Mouse (Mus musculus): Measurements from ENCODE around the gene Nkx2-4. TPM values are rescaled to one million over a fixed set of nuclear protein-coding genes. Genes with fewer than 3 reads are reported as not detected.

The Nkx2-4 gene
- not detected in 2 replicates for polyA plus RNA-seq (2012; rRNA removed)

DNA sequence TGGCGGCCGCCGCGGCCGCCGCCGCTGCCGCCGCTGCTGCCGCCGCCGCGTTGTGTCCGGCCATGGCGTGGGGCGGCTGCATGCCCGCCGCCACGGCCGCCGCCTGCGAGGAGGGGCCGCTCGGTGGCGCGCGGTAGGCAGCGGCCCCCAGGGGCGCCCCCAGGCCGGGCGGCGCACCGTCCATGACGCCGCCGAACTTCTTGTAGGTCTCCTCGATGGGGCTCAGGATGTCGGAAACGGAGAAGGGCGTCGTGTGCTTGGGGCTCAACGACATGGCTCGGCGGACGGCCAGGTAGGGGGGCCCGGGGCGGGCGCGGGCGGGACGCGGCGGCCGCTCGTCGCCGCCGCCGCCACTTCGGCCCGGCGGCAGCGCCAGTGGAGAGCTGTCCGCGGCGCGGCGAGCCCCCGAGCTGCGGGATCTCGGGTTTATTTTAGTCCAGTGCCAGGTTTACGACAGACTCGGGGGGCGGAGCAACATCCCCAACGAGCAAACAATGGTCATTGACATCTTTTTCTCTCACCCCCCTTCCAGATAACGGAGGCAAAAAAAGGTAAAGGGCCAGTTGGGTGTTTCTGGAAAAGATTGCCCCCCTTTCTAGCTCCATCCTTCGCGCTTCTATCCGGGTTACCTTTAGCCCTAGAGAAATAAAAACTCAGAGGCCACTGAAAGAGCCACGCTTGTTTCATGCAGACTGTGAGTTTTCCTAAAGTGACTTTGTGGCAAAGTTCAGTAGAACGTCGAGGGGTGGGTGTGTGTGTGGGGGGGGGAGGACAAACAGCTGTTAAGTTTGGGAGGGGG lies at the start of gene Nkx2-4:
Gene Nkx2-4 (minus strand): TSS at position 374 of the 799 bp plus-strand sequence.
- DNase-seq (ENCODE audit: extremely low spot score in 1 of 2, low spot score in 1 of 2): no peak

DNA sequence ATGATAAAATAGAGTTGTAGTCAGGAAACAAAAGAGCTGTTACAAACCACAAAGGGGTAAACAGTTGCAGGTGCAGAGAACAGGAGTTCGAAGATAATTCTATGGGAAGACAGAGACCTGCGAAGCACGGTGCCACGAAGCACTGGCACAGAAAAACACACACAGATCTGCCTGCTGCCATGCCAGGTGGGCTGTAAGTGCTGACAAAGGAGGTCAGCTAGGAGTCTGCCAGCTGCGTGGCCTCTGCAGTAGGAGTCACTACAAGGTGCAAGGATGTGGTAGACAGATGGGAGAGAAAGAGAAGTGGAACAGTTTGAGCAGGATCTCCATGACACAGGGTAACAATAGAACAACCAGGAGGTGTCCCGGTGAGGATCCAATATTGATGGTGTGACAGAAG lies 42.1 kb upstream of the Nkx2-4 start:
- no peak for DNase-seq (ENCODE audit: extremely low spot score in 1 of 2, low spot score in 1 of 2)

DNA sequence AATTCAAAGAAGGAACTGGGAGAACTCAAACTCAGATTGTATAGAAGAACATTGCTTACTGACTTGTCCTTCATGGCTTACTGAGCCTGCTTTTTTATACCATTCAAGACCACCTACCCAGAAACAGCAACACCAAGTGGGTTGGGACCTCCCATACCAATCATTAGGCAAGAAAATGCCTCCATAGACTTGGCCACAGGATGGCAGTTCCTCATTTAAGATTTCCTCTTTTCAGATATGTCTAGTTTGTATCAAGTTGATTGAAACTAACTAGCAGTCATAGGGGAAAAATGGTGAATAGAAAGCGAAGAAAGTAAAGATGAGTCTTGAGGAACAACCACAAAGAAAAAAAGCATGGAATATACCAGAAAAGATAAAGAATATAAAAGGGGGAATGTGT lies 34.5 kb upstream of the Nkx2-4 start:
- DNase-seq (ENCODE audit: extremely low spot score in 1 of 2, low spot score in 1 of 2): no peak

DNA sequence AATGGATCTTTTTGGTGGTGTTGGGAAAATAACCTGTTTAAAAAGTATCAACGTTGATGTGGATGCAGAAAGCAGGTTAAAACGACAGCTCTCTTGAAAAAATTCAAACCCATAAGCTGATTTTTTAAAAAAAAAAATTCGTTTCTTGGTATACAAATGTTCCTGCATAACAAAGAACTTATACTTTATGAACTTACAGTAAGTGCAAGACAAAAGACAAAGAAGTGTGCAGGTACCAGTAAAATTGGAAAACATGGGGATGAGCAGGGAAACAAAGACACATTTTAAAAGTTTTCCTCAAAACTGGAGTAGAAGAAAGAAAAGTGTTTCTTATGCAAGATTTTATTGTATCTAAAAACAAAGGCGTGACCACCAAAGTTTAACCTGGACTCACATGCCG lies 1.2 kb upstream of the Nkx2-4 start:
- no peak for DNase-seq (ENCODE audit: extremely low spot score in 1 of 2, low spot score in 1 of 2)

DNA sequence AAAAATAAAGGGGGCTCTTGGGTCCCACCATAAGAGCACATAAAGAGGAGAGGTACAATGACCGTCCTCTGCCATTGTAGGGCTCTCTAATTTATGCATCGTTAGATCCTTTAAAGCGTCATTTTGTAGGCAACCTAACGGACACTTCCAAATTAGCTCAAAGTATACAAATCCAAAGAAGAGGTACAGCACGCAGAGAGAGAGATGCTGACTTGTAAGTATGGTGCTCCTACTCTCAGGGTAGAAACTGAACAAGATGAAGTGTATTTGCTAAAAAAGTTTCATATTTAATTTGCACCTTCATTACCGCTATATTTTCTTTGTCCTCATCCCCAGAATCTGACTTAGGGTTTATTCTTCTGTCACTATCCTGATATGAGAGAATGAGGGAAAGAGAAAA lies 692 bp upstream of the Nkx2-4 start:
- DNase-seq (ENCODE audit: extremely low spot score in 1 of 2, low spot score in 1 of 2): no peak

DNA sequence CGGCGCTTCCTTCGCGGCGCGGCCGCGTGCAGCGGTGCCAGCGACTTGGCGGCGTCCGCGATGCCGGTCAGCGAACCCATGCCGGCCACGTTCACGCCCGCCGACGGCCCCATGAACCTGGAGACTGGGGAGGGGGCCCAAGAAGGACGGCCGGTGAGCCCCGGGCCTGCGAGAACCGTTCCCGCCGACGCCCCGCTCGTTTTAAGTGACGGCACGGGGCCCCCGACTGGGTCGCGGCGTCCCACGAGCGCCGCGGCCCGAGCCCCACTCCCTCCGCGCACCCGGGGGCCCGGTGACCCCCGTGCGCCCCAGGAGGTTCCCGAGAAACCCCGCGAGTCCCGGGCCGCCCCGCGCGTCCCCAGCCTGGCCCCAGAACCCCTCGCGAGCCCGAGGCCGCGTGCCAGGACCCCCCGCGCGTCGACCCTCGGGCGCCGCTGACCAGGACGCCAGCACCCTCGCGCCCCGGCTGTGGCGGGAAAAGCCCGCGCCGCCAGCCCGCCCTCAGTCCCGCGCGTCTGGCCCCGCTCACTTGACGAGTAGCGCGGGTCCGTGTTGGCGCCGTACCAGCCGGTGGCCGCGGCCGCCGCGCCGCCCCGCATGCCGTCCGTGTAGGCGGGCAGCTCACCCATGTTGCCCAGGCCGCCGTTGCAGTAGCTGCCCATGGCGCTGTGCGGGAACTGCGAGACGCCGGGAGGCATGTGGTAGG lies 726 bp downstream of the Nkx2-4 start:
- no peak for DNase-seq (ENCODE audit: extremely low spot score in 1 of 2, low spot score in 1 of 2)

DNA sequence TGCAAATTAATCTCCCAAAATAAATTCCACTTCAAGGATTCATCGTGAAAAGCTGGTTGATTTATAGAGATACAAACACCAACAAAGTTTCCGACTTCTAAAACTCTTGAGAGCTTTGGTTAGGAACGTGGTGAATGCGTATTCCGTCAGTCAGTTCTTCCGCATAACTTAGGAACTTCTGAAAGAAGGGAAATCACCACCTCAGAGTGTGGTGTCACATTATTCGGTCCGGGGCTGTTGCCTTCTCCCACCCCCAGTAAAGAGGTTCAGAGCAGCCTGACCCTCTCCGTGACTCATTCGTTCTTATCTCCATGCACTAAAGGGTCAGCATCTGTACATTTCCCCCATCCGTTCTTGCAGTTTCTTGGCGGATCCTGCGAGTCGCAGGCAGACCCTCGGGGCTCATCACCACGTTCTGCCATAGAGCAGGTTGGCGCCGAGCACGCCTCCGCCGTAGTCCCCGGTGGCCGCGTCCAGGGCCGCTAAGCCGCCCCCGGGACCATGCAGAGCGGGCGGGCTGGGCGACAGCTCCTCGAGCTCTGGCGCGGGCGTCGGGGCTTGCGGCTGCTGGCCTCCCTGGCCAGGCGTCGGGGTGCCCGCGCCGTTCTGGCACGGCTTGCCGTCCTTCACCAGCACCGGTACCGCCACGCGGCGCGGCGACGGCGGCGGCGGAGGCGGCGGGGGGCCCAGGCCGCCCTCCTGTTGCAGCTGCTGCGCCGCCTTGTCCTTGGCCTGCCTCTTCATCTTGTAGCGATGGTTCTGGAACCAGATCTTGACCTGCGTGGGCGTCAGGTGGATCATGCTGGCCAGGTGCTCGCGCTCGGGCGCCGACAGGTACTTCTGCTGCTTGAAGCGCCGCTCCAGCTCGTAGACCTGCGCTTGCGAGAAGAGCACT lies 1.5 kb downstream of the Nkx2-4 start:
- no peak for DNase-seq (ENCODE audit: extremely low spot score in 1 of 2, low spot score in 1 of 2)

DNA sequence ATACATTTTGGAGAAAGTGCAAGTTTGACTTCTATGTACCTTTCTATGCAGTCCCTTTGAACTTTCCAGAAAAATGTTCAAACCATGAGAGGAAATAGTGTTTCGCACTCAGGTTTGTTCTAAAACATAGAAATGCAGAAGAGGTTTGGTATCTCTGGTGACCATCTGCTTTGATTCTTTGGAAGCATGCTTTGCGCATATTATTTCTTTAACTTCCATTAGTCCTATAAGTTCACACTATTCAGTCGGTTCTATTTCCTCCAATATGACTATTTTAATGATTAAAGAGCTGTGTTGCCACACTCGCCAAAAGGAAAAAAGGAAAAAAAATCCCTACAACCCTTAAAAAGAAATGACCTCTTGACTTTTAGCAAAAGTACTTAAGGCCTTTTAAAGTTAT lies 2.9 kb downstream of the Nkx2-4 start:
- DNase-seq (ENCODE audit: extremely low spot score in 1 of 2, low spot score in 1 of 2): no peak

DNA sequence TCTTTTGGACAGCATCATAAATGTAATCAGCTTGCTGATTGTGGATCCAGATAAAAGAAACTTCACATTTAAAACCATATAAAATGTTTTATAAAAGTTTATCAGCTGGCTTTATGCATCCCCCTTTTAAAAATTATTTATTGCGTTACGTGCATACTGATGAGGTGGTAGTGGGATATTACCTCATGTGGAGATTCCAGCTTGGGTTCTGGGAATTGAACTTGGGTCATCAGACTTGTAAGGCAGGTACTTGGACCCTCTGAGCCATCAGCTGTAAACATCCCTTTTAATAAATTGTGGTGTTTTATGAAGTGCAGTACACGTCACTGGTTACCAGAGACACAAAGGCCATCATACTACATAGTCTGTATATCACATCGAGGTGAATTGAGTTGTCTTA lies 10.8 kb downstream of the Nkx2-4 start:
- no peak for DNase-seq (ENCODE audit: extremely low spot score in 1 of 2, low spot score in 1 of 2)

DNA sequence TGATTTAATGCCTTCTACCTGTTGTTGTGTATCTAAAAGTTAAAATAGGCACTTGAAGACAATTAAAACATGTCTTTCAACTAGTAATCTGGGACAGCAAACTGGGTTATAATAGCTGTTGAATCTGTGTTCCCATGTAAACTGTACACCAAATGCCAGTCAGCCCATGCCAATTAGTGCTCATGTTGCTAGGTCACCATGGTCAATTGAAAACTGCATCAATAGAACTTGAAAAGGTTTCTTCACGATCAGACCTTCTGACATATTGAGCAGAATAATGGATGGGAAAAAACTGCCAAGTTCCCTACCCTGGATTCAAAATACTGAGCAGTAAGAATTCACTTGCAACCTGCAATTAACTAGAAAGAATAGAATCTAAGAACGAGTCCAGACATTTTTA lies 11.3 kb downstream of the Nkx2-4 start:
- peak in 1 of 2 experiments; percentile 26 for DNase-seq (ENCODE audit: extremely low spot score in 1 of 2, low spot score in 1 of 2)

DNA sequence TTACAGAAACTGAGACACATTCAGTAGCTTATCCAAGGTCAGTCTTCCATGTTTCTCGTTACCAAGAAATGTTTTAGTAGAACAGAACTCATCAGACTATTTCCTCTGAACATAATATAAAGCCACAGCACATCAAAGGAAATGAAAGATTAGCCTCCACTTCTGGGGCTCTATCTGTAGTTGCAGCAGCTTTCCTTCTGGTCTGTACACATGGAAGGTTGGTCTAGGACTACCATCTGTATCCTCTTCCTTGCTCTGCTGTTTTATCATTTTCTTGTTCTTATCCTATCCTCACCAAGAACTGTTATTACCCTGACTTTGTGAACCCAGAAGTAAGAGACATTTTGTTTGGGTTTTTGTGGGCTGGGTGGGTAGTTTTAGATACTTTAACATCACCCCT lies 14.9 kb downstream of the Nkx2-4 start:
- DNase-seq (ENCODE audit: extremely low spot score in 1 of 2, low spot score in 1 of 2): no peak

DNA sequence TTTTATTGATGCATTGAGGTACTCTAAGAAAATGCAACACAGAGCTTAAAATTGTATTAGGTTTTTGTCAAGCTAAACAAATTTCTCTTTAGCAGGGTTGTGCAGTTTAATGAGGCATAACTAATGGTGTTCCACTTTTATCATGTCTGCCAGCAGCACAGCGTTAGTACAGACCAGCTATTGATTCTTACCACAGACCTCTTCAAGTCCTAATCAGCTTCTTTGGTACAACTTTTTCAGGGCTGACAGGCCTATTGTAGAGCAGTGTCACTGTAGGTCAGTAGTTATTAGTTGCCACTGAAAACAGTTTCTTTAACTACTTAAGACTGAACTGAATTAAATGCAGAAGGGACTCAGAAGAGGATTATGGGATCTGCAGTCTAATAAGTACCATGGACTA lies 16.2 kb downstream of the Nkx2-4 start:
- no peak for DNase-seq (ENCODE audit: extremely low spot score in 1 of 2, low spot score in 1 of 2)

DNA sequence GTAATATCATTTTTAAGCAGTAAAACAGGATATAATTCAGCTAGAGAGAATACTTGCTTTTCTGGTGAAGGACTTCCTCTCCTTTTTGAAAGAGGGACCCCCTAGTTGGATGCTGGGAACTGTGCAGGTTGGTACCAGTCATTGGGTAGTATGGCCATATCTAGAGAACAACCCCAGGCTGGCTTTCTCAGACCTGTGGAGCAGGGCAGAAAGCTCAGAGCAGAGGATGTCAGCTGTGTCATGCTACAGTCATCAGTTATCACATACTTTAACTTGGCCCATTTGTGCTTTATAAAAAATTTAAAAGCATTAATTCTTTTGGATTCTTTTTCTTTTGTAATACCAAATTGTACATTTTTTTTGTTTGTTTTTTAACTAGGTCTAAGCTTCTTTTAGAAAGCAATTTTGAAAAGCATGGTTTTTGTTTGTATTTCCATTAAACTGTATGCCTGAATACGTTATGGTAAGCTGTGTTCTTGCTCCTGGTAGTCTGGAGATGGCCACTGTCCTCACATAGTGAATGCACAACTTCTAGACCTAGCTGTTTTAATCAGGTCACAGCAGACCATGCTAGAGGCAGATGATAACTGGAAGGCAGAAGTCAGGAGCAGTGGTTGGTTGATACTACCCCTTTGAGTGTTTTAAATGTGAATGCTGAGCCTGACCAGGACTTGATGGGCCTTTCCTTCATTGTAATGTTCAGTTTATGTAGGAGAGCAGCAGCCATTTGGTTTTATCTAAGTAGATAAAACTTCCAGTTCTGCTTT lies 17.6 kb downstream of the Nkx2-4 start:
- no peak for DNase-seq (ENCODE audit: extremely low spot score in 1 of 2, low spot score in 1 of 2)

DNA sequence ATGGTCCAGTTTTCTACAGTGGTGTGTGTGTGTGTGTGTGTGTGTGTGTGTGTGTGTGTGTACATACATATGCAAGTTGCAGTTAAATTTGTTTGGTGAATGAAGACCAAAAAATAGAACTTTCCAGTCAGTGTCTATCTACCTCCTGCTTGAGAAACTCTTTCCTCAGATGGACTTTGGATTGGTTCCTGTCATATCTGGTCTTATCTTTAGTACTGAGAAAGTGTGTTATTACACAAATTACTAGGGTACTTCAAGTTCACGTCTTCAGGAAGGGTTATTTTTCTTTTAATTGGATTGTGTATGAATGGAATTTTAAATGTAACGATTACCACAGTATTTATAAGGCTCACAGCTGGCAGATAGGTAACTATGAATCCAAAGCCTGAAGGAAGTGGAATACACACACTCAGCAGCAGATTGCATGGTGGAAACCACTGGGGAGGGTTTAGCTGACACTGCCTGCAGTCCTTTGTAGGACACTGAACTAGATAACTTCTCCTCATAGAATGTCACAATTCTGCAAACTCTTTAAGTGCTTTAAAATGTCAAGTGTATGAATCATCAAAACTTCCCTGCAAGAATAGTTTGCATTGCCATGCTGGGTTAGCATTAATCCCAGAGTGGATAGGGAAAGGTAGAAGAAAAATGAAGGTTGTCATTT lies 31.9 kb downstream of the Nkx2-4 start:
- DNase-seq (ENCODE audit: extremely low spot score in 1 of 2, low spot score in 1 of 2): peak in 1 of 2 experiments; percentile 4

DNA sequence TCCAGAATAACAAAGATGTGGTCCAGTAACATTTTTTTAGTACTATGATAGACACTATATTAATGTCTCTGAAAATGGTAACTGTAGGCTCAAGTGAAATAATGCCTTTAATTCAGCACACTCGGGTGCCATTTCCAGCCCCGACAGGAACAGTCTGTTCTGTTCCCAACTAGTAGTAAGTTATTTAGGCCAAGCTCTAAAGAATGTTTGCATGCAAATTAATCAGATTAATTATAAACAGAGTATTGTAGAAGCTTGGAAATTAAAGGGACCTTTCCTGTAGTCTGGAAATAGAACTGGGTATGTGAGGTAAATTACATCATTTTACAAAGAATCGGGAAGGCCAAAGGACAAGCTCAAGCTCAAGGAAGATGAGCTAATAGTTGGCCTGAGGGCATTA lies 38.2 kb downstream of the Nkx2-4 start:
- no peak for DNase-seq (ENCODE audit: extremely low spot score in 1 of 2, low spot score in 1 of 2)

DNA sequence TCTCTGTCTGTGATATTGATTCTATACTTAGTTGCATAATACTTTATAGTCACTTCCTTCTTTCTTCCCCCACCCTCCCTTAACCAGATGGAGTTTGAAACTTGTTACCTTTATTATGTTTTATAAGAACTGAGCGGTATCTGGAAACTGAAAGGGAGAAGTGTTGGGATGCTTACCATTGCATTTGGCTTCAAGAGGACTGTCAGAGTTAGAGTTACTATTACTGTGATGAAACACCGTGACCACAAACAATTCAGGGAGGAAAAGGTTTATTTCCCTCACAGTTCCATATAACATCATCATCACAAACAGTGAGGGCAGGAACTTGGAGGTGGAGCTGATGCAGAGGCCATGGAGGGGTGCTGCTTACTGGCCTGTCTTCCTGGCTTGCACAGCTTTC lies 49.4 kb downstream of the Nkx2-4 start:
- DNase-seq (ENCODE audit: extremely low spot score in 1 of 2, low spot score in 1 of 2): no peak

All from frontal cortex, adult 2 months (tissue).